Mouse (Mus musculus) olfactory bulb, adult 2 months (tissue): ENCODE measurements around the gene Gm10944. TPM values are rescaled to one million over a fixed set of nuclear protein-coding genes. Genes with fewer than 3 reads are reported as not detected.

Source experiments
- H3K27ac ChIP-seq: fragments of 200-500 bp; 2 replicates; pipeline ENCODE4 v1.5.1; 2012; ENCODE audit warnings: low read depth, low read length; ENCODE audit not compliant: insufficient read depth
- H3K4me1 ChIP-seq: fragments of 200-500 bp; 2 replicates; pipeline ENCODE4 v1.6.1; 2012; ENCODE audit warnings: low read length; ENCODE audit not compliant: control insufficient read depth, insufficient read depth
- H3K4me3 ChIP-seq: fragments of 200-500 bp; 2 replicates; pipeline ENCODE4 v1.5.1; 2012; ENCODE audit warnings: mild to moderate bottlenecking, low read depth, low read length, moderate library complexity; ENCODE audit not compliant: insufficient read depth
- CTCF ChIP-seq: fragments of 200-500 bp; IDR thresholded peaks from 2 replicates; pipeline ENCODE4 v1.5.1; 2012; ENCODE audit warnings: low read depth, mild to moderate bottlenecking, low read length, moderate library complexity; ENCODE audit not compliant: insufficient read depth
- POLR2A ChIP-seq: fragments of 200-500 bp; IDR thresholded peaks from 2 replicates; pipeline ENCODE4 v1.6.1; 2012; ENCODE audit warnings: mild to moderate bottlenecking, low read depth, low read length, moderate library complexity; ENCODE audit not compliant: insufficient read depth
- WGBS: fragments of 180-500 bp; shearing (Covaris S2); methylation state at CpG from one replicate; pipeline ENCODE4 v1.1.7; 2018; 5-methylcytosine and 5-hydroxymethylcytosine counted together
- polyA plus RNA-seq: library from polyadenylated mRNA; stranded (reverse); fragments of >200 nt; gene quantifications from 2 replicates; pipeline ENCODE4 v1.2.4, GENCODE M21; 2012; ENCODE audit warnings: low replicate concordance; ENCODE audit not compliant: missing spikeins, insufficient read depth, insufficient read length

The Gm10944 gene
- polyA plus RNA-seq, 1 experiment: not detected

DNA sequence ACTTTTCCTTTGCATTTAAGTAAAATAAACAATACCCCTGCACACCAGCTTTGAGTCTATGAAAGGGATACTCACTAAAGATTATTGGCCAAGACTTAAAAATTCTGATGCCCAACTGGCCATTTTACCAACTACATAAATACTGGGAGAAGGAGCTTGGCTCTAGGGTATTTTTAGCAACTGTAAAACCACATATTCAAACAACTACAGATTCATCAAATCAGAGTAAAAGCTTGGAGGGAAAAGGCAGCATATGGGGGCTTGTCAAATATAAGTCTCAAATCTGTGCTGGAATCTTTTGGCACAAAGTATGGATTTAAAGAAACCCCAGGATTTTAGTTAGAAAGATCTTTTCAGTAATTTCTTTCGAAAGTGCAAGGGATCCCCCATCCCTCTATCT lies 20.2 kb downstream of the Gm10944 start:
- H3K27ac ChIP-seq: no peak overlapping the region
- no peaks in the 10 kb centered on the region for H3K4me1 ChIP-seq
- TF ChIP-seq POLR2A (no peak), CTCF (no peak)
- 90% methylated on average over 1 of the region's 1 CpGs for WGBS
- H3K4me3 ChIP-seq: no peak overlapping the region

DNA sequence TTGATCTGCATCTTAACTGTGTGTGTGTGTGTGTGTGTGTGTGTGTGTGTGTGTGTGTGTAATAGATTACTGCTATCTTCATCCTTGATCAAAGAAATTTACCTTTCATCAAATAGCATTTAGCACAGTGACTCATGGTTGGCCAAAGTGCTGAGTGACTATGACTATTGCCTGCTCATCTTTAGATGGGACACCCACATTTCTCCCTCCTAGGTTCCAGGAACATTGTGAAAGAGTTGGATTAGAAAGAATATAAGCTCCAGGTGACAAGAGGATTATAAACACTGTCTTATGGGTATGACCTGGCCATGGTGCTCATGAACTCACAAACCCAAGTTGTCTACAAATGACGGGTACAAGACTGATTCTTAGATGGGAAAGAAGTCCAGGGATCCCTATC lies 26.9 kb downstream of the Gm10944 start:
- Histone ChIP-seq H3K4me1 (no peaks in the 10 kb centered on the region), H3K4me3 (no peak overlapping the region), H3K27ac (no peak overlapping the region)
- TF ChIP-seq POLR2A (no peak), CTCF (no peak)
- WGBS: 85% methylated on average over 1 of the region's 1 CpGs

GRCm38 (mm10) chr10:10710359-10710758 lies 29.2 kb downstream of the Gm10944 start:
- WGBS: 96% methylated on average over 2 of the region's 2 CpGs
- TF ChIP-seq POLR2A: no peak
- H3K4me1 ChIP-seq: no peaks in the 10 kb centered on the region
- no peak overlapping the region for H3K4me3 ChIP-seq
- no peak overlapping the region for H3K27ac ChIP-seq

DNA sequence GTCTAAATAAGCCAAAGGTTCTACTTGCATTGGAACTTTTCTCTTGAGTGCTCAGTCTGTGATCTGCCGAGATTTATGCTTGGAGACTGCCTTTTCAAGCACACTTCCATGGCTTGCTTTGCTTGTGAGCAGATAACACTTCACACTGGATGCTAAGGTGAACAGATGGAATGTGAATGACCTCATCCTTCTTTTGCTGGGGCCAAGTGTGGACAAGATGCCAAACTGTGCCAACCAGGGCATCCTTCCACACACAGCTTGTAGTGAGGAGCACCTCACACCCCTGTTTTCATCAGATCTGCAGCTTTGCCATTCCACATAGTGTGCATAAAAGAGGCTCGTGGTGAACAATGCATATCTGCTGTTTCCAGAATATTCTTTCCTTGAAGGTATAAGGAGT lies 29.7 kb downstream of the Gm10944 start:
- H3K27ac ChIP-seq: no peak overlapping the region
- no peaks in the 10 kb centered on the region for H3K4me1 ChIP-seq

GRCm38 (mm10) chr10:10726501-10726900 lies 45.4 kb downstream of the Gm10944 start:
- 86% methylated on average over 3 of the region's 3 CpGs for WGBS
- no peak overlapping the region for H3K27ac ChIP-seq

More for the DNA sequence above, 29.7 kb downstream of the Gm10944 start:
- WGBS: 62% methylated on average over 2 of the region's 2 CpGs
- no peak overlapping the region for H3K4me3 ChIP-seq
- TF ChIP-seq CTCF (no peak), POLR2A (no peak)

More at GRCm38 (mm10) chr10:10726501-10726900, 45.4 kb downstream of the Gm10944 start:
- TF ChIP-seq CTCF: no peak
- TF ChIP-seq POLR2A: no peak
- Histone ChIP-seq H3K4me1 (no peaks in the 10 kb centered on the region), H3K4me3 (no peak overlapping the region)

Other genes starting within 250 kb of the Gm10944 start
- gene Adgb, start 209.0 kb upstream of the Gm10944 start, polyA plus RNA-seq: not detected in 2 replicates
- gene Rab32, start 123.1 kb upstream of the Gm10944 start, polyA plus RNA-seq: not detected in 2 replicates